Mouse (Mus musculus) brain, embryonic 14.5 days (tissue): ENCODE results near the gene Gtf3c1. TPM values are rescaled to one million over a fixed set of nuclear protein-coding genes. Genes with fewer than 3 reads are reported as not detected.

Experiments
- DNase-seq: peaks from one replicate; pipeline ENCODE4 v3.0.0-alpha.2; 2011; ENCODE audit warnings: low read depth
- CTCF ChIP-seq: fragments of 200-500 bp; IDR thresholded peaks from 2 replicates; pipeline ENCODE4 v1.5.1; 2012; ENCODE audit warnings: inconsistent platforms, mild to moderate bottlenecking, moderate library complexity, borderline replicate concordance; ENCODE audit not compliant: insufficient read depth, insufficient read length; ENCODE audit errors: extremely low read depth
- POLR2A ChIP-seq: fragments of 200-500 bp; IDR thresholded peaks from 2 replicates; pipeline ENCODE4 v1.6.1; 2012; ENCODE audit warnings: mild to moderate bottlenecking, inconsistent platforms, borderline replicate concordance; ENCODE audit not compliant: poor library complexity, insufficient read depth, insufficient read length, severe bottlenecking; ENCODE audit errors: extremely low read depth
- polyA plus RNA-seq: library from polyadenylated mRNA; depleted of rRNA; stranded (reverse); fragments of >200 nt; gene quantifications from 2 replicates; pipeline ENCODE4 v1.2.3, GENCODE M21; 2012; rRNA removed

Gtf3c1 gene
- 53.6 and 67.0 TPM in 2 replicates for polyA plus RNA-seq

DNA sequence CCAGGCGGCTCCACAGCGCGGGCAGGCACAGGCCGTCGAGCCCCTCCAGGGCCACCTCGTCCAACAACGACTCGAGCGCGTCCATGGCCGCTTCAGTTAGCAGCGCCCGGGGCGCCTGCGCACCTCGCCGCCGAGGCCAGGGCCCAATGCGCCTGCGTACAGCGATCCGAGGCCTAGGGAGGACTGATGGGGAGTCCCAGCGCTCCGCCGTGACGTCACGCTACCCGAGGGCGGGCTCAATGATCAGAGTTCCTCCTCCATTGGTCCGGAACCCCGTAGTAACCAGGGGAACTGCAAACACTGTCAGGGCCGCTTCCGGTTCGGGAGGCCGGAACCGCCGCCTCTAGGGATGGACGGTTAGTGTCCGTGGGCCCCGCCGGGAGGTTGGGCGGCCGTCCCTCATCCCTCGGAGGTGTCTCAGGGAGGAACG, at the start of gene Gtf3c1, which contains the start of gene D430042O09Rik:
Gene Gtf3c1, minus strand, starts transcription at position 188 of the 430 bp plus-strand sequence.
Gene D430042O09Rik, plus strand, starts transcription at position 296 of the 430 bp plus-strand sequence.
- peak; percentile 100 for DNase-seq
- TF ChIP-seq POLR2A, result peak; percentile 93
- TF ChIP-seq CTCF, result no peak

DNA sequence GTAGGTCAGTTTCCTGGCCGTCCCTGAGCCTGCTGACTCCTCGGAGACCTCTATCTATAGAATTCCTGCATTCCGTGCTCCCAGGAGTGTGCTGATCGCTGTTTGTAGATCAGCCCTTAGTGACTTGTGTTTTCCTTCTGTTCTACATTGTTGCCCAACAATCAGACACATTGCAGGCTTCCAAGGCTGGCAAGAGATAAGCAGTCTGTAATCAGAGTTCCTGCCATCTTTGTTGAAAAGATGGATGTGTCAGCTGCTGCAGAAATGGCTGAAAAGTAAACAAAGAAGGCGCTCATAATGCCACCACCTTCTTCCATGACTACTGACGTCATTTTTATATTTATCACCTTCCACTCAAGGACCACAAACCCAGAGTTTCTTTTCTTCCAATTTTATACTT, 49.2 kb upstream of the Gtf3c1 start:
- no peak for TF ChIP-seq POLR2A
- no peak for TF ChIP-seq CTCF
- no peak for DNase-seq

- no peak for DNase-seq
- TF ChIP-seq POLR2A, result no peak
- TF ChIP-seq CTCF, result no peak
These were observed 45.7 kb upstream of the Gtf3c1 start for GRCm38 (mm10) chr7:125753326-125753715.

DNA sequence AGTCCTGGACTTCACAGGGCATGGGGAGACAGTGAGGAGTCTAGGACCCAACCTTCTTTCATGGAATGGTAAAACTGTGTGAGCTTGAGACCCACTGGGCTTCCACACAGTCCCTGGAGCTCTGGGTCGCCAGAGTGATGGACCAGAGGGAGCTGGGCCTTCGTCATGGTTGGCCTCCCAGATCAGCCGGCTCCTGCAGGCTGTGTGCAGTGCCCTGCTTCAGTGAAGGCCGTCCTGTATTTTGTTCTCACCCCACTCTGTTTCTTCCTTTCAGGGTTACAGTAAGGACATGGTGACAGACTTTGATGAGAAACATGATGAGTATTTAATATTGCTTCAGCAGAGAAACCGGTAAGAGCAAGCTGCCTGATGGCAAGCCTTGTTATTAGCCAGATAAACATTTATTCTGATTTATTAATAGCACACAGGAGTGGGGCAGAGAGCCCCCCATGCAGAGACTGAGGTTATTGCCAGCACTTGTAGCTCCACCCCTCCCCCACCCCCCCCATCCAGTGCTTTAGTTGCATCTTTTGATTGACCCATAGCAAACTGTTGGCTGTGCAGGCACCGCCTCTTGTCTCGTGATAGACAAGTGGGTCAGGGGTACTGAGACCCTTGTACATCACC, 45.2 kb upstream of the Gtf3c1 start:
- no peak for TF ChIP-seq POLR2A
- DNase-seq, result no peak

DNA sequence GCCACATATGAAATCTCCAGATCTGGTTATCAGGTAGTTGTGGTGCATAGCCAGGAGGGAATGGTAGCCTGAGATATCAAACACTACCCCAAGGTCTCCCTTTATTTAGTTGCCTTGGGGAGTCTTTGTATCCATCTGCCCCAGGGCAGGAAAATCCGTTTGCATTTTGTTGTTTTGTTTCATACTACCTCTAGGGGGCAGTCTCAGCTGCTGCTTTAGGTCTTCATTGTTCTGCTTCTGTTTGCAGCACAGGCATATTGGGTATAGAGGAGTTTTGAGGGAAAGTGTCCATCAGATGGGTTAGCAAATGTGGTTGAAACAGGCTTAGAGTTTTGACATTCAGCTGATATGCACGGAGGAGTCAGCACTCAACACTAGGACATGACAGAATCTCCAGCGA, 40.6 kb upstream of the Gtf3c1 start:
- DNase-seq, result peak; percentile 70
- no peak for TF ChIP-seq POLR2A
- peak; percentile 66; the same call in 1 of the 2 replicates for TF ChIP-seq CTCF

DNA sequence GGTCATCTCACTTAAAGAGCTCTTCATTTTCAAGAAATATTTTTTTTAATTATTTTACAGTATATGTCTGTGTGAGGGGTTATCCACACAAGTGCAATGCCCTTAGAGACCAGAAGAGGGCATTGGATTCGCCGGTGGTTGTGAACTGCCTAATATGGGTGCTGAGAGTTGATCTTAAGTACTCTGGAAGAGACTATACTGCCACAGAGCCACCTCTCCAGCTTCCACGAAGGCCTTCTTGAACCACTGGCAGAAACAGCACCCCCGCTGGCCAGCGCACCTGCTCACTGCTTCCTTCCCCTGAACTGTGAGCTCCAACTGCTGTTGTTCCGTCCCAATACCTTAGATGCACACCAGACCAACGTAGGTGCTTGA, 39.7 kb upstream of the Gtf3c1 start:
- no peak for DNase-seq
- no peak for TF ChIP-seq POLR2A
- peak; percentile 38; the same call in 1 of the 2 replicates for TF ChIP-seq CTCF

GRCm38 (mm10) chr7:125746621-125747315, 39.2 kb upstream of the Gtf3c1 start:
- no peak for DNase-seq
- no peak for TF ChIP-seq POLR2A
- TF ChIP-seq CTCF, result no peak

- TF ChIP-seq CTCF (no peak), POLR2A (no peak)
- no peak for DNase-seq
These were observed 37.2 kb upstream of the Gtf3c1 start for GRCm38 (mm10) chr7:125744774-125745173.

GRCm38 (mm10) chr7:125741271-125741703, 33.7 kb upstream of the Gtf3c1 start:
- DNase-seq, result no peak
- no peak for TF ChIP-seq CTCF

- no peak for DNase-seq
- no peak for TF ChIP-seq CTCF
- TF ChIP-seq POLR2A, result no peak
These were observed 32.9 kb upstream of the Gtf3c1 start for GRCm38 (mm10) chr7:125740521-125740920.

- DNase-seq, result no peak
- no peak for TF ChIP-seq POLR2A
- no peak for TF ChIP-seq CTCF
These were observed 28.9 kb upstream of the Gtf3c1 start for GRCm38 (mm10) chr7:125736366-125737015.
